Mouse (Mus musculus) cortical plate, adult 2 months (tissue): Measurements from ENCODE around the gene Sctr.

Experiments used
- CTCF ChIP-seq: fragments of 200-500 bp; IDR thresholded peaks from 2 replicates; pipeline ENCODE4 v1.5.1; 2011; ENCODE audit warnings: mild to moderate bottlenecking, control low read depth, low read length; ENCODE audit not compliant: insufficient read depth; ENCODE audit errors: extremely low read depth
- POLR2A ChIP-seq: fragments of 200-500 bp; IDR thresholded peaks from 2 replicates; pipeline ENCODE4 v1.6.1; 2011; ENCODE audit warnings: mild to moderate bottlenecking, low read length, control low read depth; ENCODE audit not compliant: insufficient read depth; ENCODE audit errors: extremely low read depth

DNA sequence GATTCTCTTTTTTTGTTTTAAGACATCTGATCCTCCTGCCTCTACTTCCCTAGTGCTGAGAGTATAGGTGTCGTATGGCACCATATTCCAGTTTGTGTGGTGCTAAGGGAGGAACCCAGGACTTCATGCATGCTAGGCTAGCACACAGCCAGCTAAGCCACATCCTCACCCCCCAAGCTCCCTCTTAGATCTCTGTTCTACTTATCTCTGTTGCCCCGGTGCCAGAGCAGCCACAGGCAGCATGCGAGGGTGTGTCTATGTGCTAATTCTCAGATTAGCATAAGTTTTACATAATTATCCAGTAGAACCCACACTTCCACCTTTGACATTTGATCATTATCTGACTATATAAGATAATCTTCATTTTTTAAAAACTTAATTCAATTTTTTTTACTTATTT lies 88.2 kb downstream of the Sctr start:
- no peak for TF ChIP-seq CTCF
- no peak for TF ChIP-seq POLR2A
